Mouse (Mus musculus) forelimb bud, embryonic 11.5 days (tissue): ENCODE measurements around the gene Hfe.
A peak's percentile ranks its signal among the peaks of the same experiment; 100 is the strongest.
"Not testable (repeated sequence)": the region's sequence is repeated elsewhere in the genome, so short reads cannot be mapped to it uniquely, and the experiment has no call there.

ENCODE experiments used
- DNase-seq: peaks from one replicate; pipeline ENCODE4 v3.0.0-alpha.2; 2012; ENCODE audit warnings: low read depth, low spot score

The Hfe gene

DNA sequence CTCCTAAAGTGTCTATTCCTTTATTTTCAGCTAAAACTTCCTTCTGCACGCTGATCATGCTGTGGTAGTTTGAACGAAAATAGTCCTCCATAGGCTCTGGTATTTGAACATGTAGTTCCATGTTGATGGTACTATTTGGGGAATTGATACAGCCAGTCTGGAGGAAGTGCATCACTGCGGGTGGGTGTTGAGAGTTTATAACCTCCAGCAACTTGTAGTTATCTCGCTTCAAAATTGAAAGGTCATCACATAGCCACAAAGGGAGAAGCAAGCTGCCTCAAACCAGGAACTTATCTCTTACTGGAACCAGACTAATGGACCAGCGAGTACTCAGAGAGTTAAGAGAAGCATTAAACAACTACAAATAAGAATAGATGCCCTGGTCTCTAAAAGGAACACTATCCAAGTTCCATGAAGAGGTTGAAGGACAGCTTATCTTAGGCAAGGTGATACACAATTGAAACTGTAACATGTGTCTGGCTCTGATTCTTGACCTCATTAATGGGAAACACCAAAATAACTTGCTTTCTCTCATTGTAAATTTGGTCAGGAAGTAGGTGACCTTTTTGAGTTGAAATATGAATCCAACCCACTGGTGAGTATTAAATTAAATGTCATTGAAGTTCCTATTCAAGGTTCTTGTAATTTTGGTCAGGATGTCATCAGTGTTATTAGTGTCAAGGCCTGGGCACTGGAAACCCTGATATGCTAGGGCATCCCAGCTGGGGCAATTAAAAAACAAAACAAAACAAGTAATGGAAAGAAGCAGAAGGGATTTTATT, 5.8 kb upstream of the Hfe start:
- no peak for DNase-seq

DNA sequence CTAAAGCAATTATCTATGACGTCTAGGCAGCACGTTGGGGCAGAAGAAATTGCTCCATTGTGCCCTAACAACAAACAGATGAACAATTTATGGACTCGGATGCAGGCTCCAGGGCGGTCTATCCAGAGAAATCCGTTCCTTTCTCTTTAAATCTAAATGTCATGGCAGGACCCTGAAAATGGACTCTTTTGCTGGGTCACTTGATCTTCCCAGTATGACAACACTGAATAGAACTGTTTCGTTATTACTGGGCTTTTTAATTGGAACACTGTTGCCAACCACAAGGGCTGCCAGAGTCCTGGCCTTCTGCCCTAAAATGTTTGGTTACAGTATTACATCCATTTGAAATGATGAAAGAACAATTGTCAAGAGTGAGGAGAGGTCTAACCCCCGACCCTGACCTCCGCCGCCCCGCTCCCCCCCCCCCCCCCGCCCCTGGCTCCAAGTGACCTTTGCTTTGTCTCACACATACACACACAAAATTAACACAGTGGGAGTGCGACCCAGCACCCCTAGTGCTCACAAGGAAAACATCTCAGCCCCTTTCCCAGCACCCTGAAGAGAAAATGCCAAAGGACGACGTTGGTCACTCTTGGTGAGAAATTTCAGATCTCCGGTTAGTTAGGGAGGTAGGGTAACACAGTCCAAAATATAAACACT, 810 bp downstream of the Hfe start:
- no peak for DNase-seq

DNA sequence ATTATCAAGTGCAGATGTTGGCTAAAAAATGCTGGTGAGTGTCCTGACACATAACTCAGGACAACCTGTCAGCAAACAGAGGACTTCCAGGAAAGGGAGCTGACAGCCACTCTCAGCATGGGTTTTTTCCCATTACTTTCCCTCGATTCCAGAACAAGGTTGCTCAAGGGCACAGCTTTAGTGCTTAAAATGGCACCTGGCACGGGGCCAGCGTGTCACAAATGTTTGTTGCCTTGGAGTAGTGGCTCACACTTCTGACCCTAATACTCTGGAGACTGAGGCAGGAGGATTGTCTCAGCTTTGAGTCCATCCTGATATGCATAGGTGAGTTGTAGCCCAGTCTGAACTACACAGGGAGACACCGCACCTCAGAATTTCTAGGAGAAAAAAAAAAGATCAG, 2.0 kb downstream of the Hfe start:
- DNase-seq = no peak

DNA sequence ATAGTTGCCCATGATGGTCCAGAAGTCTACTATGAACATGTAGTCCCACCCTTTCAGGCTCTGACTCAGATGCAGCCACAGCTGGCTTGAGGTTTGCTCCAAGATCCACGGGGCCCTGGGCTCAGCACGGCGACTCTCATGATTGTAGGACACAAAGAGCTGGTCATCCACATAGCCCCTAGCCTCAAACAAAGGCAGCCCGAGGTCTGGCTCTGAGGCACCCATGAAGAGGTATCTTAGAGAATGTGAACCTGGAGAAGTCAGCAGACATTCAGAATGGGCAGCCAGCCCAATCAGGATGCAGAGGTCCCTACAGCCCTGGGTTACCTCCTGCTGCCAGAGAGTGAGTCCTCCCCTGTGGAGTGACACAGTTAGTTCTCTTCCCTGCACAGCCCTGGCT, 2.6 kb downstream of the Hfe start:
- no peak for DNase-seq

DNA sequence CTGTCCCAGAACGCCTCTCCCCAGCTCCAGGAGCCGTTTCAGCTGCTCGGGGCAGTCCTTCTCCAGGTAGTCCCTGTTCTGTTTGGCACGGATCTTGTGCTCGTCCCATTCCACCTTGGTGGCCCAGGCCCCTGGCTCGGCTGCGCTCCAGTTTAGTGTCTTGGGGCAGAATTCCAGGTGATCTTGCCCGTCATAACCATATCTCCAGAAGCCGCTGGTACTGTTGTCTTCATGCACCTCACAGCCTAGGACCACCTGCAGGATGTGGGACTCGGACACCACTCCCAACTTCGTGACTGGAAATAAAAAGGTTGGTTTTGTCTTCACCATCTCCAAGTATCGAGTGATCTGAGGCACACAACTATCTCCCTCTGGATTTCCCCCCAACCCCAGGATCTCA, 3.9 kb downstream of the Hfe start:
- no peak for DNase-seq

DNA sequence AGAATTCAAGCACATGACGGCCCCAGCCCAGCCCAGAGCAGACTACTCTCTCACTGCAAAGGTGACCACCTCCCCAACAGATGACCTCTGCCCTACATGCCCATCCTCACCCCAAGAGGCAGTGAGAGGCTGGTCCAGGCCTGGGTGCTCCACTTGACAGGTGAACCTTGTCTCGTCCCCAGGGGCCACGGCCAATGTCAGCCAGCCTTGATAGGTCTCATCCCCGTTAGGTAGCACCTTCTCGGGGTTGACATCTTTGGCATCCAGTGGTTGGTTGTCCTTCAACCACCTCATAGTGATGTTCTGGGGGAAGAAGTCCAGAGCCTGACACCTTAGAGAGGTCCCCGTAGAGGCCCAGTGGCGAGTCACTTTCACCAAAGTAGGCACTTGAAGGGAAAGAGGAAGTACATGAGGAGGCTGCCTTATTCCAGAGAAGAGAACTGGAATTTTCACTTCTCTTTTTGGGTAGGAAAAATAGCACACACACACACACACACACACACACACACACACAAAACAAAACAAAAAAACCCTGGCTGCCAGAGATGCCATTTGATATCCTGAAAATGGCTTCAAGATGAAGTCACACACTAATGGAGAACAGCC, 4.8 kb downstream of the Hfe start:
- no peak for DNase-seq

DNA sequence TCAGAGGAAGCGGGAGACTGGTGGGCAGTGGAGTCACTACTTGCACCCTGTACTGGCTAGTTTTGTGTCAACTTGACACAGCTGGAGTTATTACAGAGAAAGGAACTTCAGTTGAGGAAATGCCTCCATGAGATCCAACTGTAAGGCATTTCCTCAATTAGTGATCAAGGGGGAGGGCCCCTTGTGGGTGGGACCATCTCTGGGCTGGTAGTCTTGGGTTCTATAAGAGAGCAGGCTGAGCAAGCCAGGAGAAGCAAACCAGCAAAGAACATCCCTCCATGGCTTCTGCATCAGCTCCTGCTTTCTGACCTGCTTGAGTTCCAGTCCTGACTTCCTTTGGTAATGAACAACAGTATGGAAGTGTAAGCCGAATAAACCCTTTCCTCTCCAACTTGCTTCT, 7.9 kb downstream of the Hfe start:
- DNase-seq = not testable (repeated sequence)

DNA sequence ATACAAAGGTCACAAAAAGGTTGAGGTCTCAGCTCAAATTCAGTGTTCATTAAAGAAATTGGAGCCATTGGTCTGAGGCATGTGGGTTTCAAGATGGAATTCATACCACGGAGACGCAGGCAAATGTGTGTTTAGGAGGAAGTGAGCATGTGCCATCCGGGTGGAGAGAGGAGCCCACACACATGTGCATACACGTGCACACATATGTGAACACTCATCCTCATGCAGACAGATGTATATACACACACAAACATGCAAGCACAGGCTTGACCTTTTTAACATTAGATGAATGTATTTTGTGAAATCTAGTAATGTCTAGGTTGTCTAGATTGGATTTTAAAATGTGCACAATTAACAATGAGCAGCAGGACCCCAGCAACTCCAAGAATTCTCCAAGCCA, 8.4 kb downstream of the Hfe start:
- DNase-seq = no peak

DNA sequence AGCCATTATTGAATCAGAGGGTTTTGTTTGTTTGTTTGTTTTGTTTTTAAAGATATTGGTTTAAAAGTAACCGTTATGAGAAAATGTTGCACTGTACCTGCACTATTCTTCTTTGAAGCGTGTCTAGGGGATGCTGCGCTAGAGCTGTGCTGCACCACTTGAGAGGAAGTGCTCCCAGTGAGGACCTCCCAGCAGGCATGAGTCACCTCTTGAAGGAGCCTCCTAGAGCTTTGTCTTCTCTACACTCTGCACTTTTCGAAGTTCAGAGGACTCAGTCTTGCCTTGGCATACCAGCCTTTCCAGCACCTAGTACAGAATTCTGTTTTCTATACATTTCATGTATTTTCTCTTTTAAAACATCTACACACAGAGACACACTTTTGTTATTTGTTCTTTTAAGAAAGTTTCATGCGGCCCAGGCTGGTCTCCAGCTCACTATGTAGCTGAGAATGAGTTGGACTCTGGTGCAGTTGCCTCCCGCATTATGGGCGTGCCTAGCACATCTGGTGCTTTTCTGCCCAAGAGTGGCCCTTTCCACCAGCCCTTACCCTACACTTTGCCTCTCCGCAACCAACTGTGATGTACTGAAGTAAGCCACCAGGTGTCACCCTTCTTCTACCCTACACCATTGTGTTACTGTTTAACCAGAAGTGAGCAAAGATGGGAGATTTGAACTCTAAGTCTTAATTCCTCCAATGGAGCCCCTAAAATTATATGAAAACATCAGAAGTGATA, 9.7 kb downstream of the Hfe start:
- DNase-seq = peak; percentile 89

DNA sequence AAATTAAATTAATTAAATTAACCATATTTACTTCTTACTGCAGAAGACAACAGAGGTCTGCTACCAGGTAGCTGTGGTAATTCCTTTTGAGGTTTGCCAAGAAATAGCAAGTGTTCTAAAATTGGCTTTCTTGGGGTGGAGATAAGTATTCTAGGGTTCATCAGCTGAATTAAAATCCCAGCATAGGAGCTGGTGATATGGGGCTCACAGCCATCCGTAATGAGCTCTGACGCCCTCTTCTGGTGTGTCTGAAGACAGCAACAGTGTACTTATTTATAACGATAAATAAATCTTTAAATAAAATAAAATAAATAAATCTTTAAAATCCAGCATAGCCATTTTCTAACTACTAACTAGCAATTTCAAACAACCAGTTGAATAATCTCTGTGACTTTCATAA, 10.9 kb downstream of the Hfe start:
- DNase-seq = no peak

DNA sequence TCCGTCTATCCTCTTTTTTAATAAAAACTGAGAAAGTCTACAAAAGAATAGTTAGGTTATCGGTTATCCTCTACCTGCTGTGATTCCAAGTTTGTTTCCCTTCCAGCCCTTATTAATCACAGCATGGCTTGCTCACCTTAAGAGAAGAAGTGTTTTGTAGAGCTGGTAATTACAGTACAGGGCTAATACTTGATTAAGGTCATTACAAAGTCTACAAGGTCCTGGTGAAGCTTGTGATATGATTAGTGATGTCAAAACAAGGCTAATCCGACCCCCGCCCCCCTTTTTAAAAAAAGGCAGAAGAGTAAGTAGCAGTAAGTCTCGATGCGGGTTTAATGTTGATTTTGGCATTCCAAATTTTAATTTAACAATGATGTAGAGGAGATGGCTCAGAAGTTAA, 11.7 kb downstream of the Hfe start:
- no peak for DNase-seq

DNA sequence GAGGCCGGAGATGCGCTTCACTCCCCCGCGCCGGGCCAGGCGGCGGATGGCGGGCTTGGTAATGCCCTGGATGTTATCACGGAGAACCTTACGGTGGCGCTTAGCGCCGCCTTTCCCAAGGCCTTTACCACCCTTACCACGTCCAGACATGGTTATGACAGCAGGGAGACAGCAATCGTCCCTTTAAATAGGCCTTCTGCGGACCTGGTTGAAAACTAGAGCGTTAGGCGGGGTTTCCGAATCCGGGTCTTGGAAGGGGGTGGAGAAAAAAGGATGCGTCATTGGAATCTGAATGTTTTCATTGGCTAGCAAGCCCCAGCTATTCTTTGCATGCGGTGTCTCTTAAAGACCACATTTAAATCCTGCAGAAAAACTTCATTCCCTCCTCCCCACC, 12.4 kb downstream of the Hfe start, which contains the start of gene Hist1h4c:
Hist1h4c (minus strand) TSS at position 155 of the 394 bp plus-strand sequence.
- DNase-seq = peak; percentile 99

DNA sequence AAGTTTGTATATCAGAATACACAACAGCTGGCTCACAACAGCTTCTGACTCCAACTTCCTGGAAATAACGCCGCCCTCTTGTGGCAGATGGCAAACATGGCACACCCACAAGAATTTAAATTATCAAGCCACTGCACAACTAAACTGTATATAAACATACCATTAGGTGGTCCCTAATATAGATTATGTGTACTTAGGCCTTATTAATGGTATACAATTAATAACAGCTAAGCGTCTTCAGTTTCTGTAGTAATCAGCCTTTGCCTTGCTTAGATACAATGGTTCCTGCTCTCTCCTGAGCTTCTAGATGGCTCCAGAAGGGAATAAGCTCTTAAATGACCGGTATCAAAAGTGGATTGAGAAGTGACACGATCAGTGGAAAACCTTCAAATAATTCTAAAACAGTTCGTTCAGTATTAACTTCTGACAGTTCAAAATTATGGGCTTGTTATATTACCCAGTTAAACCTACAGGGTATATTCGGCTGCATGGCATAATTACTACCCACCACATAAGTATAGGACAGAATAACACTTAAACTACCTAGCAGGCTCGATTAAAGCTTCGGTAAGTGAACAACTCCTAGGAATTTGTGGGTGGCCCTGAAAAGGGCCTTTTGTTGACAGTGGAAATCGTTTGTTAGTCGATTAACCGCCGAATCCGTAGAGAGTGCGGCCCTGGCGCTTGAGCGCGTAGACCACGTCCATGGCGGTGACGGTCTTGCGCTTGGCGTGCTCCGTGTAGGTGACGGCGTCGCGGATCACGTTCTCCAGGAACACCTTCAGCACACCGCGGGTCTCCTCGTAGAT, 13.0 kb downstream of the Hfe start:
- DNase-seq = peak; percentile 72

DNA sequence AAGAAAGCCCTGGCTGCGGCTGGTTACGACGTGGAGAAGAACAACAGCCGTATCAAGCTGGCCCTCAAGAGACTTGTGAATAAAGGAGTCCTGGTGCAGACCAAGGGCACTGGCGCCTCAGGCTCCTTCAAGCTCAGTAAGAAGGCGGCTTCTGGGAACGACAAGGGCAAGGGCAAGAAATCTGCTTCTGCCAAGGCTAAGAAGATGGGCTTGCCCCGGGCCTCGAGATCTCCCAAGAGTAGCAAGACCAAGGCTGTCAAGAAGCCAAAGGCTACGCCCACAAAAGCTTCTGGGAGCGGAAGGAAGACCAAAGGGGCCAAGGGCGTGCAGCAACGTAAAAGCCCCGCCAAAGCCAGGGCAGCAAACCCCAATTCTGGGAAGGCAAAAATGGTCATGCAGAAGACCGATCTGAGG, 14.6 kb downstream of the Hfe start:
- DNase-seq = no peak

DNA sequence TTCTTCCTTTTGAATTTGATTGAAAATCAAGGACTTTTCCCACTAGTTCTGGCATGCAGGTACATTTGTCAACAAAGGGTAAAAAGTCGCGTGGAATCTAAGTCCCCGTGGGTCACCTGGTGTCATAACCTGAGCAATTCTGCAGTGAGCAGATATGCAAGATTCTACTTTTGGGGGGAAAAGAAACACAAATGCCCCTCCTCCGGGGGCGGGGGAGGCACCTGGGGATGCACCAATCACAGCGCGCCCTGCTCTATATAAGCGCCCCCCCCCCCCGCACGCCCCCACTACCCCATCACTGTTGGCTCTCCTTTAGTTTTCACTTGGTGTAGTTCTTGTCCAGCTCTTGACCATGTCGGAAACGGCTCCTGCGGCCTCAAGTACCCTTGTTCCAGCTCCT, 15.1 kb downstream of the Hfe start, which contains the start of gene Hist1h1t:
Hist1h1t (plus strand) TSS at position 301 of the 400 bp plus-strand sequence.
- no peak for DNase-seq

DNA sequence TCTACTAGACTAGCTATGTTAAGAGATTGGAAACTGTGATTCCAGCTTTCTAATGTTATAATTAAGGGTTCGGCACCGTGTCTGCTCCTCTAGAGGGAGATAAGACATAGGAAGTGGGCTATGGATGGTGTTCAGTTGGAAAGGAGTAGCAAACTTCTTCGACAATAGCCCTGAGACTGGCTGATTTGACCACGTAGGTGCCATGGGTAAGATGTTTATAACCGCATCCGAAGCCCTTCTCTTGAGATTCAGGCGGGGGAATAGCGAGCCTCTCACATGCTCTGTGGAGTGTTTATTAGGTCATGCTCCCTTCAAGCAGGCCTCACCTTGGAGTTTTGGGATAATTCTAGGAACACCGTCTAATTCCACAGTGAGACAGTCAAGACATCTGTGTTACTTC, 15.7 kb downstream of the Hfe start:
- no peak for DNase-seq

DNA sequence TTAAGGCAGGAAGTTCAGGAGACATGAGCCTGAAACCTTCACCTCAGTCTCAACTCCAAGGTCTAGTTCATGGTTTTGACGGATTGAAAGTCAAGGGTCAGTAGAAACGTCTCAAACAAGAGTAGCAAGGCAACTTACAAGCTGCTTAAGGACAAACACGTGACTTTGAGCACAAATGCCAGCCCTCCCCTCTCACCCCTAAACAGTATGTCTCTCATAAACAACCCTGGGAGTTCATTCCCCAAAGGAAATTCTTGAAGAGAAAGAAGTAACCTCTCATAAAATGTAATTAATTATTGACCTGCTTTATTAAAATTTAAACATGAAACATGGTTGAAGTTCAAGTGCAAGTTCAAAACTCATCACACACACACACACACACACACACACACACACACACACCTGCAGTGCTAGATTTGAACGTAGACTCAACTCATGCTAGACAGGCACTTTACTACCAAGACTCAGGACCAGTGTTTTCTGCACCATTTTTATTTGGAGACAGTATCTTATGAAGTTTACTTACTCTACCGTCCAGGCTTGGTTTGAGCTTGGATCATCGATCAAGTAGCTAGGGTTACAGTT, 16.7 kb downstream of the Hfe start:
- DNase-seq = no peak

DNA sequence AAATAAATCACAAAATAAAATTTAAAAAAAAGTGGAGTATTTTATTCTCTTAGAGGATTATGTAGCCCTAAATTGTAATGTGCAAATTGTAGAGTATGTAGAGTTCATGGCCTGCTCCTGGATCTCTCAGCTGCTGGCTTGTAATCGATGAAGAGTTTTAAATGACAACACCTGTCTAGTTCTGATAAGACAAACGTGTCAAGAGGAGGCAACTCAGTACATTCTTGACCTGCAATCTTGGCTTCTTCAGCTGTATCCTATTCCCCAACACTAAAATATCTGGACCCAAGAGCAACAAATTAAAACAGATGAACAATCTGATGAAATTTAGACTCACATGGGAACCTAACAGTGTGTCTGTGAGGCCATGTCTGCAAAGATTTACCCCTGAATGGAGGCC, 21.2 kb downstream of the Hfe start:
- no peak for DNase-seq

DNA sequence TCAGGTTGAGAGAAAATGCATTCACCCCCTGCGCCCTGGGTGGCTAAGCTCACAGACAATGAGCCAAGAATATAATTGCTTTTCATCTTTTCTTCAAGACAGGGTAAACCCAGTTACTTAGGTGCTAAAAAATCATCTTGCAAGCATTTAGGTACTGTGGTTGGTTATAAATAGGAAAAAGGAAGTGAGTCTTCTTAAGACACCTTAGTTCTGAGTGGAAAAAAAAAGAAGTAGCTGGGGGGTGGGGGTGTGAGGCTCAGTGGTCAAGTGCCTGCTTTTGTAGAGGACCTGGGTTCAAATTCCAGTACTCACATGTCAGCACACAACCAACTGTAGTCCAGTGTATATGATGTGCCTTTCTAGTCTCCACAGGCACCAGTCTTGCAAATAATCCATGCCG, 21.7 kb downstream of the Hfe start:
- DNase-seq = no peak

DNA sequence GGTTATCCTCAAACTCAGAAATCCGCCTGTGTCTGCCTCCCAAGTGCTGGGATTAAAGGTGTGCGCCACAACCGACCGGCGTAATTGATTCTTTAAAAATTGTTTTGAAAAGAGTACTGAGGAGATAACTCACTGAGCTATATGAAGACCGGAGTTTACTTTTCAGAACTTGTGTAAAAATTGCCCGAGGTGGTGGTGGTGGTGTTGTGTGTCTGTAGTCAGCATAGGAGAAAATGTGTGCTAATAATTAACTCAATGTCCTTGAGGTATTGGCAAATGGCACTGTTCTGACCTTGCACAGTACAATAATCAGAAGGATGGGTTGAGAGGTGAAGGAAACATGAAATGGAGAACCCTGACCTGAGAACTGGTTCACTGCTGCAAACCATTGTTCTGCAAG, 22.7 kb downstream of the Hfe start:
- DNase-seq = no peak

DNA sequence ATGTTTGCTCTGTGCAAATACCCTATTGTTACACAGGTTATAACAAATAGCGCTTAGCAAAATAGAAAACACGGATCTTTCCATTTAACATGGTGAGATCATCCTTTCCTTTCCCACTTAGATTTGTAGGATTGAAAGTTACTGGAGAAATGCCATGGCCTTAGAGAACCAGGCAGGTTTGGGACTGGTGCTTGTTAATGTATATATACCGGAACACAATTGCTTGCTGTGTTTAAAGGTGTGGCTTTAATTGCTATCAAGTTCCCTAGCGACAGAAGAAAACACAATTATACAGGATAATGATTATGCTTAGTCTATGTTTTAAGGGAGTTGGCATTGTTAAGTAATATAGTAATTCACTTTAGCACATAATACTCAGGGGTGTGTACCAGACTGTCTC, 23.5 kb downstream of the Hfe start:
- no peak for DNase-seq
